Mouse (Mus musculus) G1E (cell line): Measurements from ENCODE around the gene Myh6. TPM values are rescaled to one million over a fixed set of nuclear protein-coding genes. Genes with fewer than 3 reads are reported as not detected.

Experiments used
- ATAC-seq: 2 replicates; pipeline ENCODE4 v1.8.0; 2016; ENCODE audit warnings: mild to moderate bottlenecking; ENCODE audit not compliant: insufficient number of reproducible peaks, poor library complexity, low FRiP score, severe bottlenecking; ENCODE audit errors: extremely low read depth
- DNase-seq: peaks from one replicate; pipeline ENCODE4 v3.0.0; 2012; ENCODE audit warnings: low spot score
- H3K27me3 ChIP-seq: 2 replicates; pipeline ENCODE4 v1.6.1; 2012; ENCODE audit warnings: mild to moderate bottlenecking, low read length, inconsistent platforms; ENCODE audit not compliant: insufficient read depth
- H3K36me3 ChIP-seq: replicated peaks from 2 replicates; pipeline ENCODE3; 2012; ENCODE audit warnings: mild to moderate bottlenecking, inconsistent platforms
- H3K4me1 ChIP-seq: 2 replicates; pipeline ENCODE4 v1.6.1; 2012; ENCODE audit warnings: low read depth, low read length, inconsistent platforms, mixed read lengths; ENCODE audit not compliant: insufficient read depth
- H3K4me3 ChIP-seq: 2 replicates; pipeline ENCODE4 v1.5.1; 2012; ENCODE audit warnings: low read depth, mild to moderate bottlenecking, inconsistent platforms, low read length, moderate library complexity, mixed read lengths
- H3K9me3 ChIP-seq: replicated peaks from 2 replicates; pipeline ENCODE4 v1.6.1; 2012; ENCODE audit warnings: inconsistent platforms
- CTCF ChIP-seq: IDR thresholded peaks from 2 replicates; pipeline ENCODE4 v1.5.1; 2012; ENCODE audit warnings: low read depth, low read length, inconsistent platforms, mixed read lengths
- GATA1 ChIP-seq: IDR thresholded peaks from 2 replicates; pipeline ENCODE4 v1.6.1; 2012; ENCODE audit warnings: borderline replicate concordance, low read length, inconsistent platforms, mixed read lengths
- GATA2 ChIP-seq: IDR thresholded peaks from 2 replicates; pipeline ENCODE4 v1.6.1; 2012; ENCODE audit warnings: low read depth, low read length, inconsistent platforms, borderline replicate concordance
- POLR2AphosphoS5 ChIP-seq: IDR thresholded peaks from 2 replicates; pipeline ENCODE4 v1.6.1; 2012; ENCODE audit warnings: low read depth, low read length, inconsistent platforms; ENCODE audit not compliant: insufficient replicate concordance
- TAL1 ChIP-seq: conservative IDR thresholded peaks from 2 replicates; pipeline ENCODE4 v1.6.1; 2012; ENCODE audit warnings: low read depth, low read length, inconsistent platforms, mixed read lengths
- polyA plus RNA-seq: library from polyadenylated mRNA; stranded (reverse); fragments of >175 nt; gene quantifications from 2 replicates; pipeline ENCODE4 v1.2.3, GENCODE M21; 2012
- total RNA-seq, 2 experiments: library from RNA; stranded (forward) in 1 of 2; stranded (reverse) in 1 of 2; fragments of 200-1000 nt in 1 of 2; fragments of >200 nt in 1 of 2; fragmentation: Nextera tagmentation in 1 of 2; gene quantifications; 2 replicates each; pipeline ENCODE4 v1.2.3; 2014 to 2017

Myh6 gene
- total and polyA plus RNA-seq, 3 experiments: 0.18 to 0.38 TPM; not detected in 1

DNA sequence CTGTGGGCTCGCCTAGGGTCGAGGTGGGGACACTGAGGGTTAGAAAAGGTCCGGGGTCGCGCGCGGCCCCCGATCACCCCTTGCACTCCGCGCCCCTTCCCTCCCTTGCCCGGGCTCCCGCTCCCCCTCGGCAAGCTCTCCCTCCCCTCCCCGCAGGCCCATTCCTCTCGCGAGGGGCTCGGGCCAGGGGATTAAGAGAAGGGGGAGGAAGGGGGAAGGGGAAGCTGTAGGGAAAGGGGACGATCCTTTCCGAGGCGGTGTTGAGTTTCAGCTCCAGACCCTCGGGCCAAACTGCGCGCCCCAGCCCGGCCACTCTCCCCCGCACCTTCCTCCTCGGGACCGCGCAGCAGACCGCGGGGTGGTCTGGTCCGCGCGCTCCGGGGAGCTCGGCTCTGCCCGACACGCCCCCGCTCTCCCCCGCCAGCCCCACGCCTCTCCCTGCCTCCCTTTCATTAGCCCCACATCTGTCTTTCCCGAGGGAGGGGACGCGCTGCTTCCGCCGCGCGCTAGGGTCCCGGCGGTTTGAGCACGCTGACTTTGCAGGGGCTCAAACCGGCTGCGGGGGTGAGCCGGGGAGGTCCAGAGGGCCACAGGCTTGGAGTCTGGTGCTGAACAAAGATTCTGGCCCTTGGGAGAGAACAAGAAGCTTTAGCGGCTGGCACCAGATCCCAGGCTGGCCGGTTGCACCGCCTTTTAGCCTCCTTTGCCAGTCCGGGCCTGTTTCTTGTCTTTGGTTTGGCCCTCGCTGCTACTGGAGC is 40.1 kb downstream of the Myh6 start:
- H3K36me3 ChIP-seq: no peaks in the 10 kb centered on the region
- H3K4me3 ChIP-seq: no peak overlapping the region
- TF ChIP-seq CTCF (no peak), GATA2 (no peak), TAL1 (no peak)
- H3K27me3 ChIP-seq: peaks cover 59% of the 10 kb centered on the region
- H3K9me3 ChIP-seq: no peaks in the 10 kb centered on the region
- ATAC-seq (no peak), DNase-seq (no peak)
- H3K4me1 ChIP-seq: peaks cover 8% of the 10 kb centered on the region

DNA sequence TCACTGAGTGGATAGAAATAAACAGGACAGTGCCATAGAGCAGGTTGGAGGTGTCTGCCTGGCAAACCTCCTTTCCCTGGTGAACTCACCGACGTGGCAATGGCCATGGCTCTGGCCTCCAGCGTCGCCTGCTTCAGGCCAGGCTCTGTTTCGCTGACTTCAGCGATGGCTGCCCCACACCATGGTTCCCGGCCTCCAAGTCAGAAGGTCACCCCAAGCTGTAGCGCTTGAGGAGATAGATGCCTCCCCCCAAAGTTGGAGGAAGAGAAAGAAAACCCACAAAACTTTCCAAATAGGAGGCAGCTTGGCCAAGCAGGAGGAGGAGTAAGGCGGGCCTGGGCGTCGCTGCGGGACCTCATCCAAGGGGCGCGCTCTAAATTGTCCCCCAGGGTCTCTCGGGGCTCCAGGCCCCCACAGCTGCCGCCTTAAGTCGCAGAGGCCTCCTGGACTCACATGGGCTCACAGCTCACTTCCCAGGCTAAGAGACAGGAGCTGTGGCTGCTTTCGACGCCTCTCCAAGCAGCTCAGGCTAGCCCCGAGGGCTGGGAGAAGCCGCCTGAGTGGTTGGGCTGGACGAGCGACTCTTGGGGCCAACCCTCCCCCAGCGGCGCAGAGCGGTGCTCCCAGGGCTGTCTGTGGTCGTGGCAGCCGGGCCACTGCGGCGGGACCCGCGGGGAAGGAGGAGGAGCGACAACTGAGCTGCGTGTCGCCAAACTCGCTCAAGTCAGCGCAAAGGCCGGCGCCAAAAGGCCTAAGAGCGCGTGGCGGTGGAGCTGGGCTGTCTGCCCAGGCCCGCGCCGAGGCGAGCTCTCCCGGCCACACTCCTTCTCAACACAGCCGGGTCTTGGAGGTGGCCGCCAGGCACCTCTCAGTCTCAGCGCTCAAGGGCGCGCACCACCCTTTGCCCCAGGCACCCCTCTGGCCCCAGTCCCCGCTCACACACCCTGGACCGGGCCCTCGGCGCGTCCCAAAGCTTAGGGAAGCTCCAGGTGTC is 41.1 kb downstream of the Myh6 start, which contains the start of gene Efs:
Efs (minus strand) TSS at position 778 of the 994 bp plus-strand sequence.
- no peak for DNase-seq

GRCm38 (mm10) chr14:54924641-54925348 is 41.9 kb downstream of the Myh6 start:
- Histone ChIP-seq H3K9me3 (no peaks in the 10 kb centered on the region), H3K4me3 (peak overlapping the region; percentile 28; the same call in 1 of the 2 replicates), H3K36me3 (no peaks in the 10 kb centered on the region), H3K27me3 (peaks cover 72% of the 10 kb centered on the region), H3K4me1 (peaks cover 8% of the 10 kb centered on the region)
- peak; percentile 54 for ATAC-seq
- peak; percentile 57 for DNase-seq
- TF ChIP-seq GATA2: no peak
- TF ChIP-seq POLR2AphosphoS5: no peak
- no peak for TF ChIP-seq CTCF
- no peak for TF ChIP-seq GATA1
- no peak for TF ChIP-seq TAL1

More for the DNA sequence above, 41.1 kb downstream of the Myh6 start, which contains the start of gene Efs:
- TF ChIP-seq TAL1 (no peak), POLR2AphosphoS5 (no peak), GATA1 (no peak), GATA2 (no peak)
- H3K9me3 ChIP-seq: no peaks in the 10 kb centered on the region
- H3K4me1 ChIP-seq: peaks cover 8% of the 10 kb centered on the region
- H3K36me3 ChIP-seq: no peaks in the 10 kb centered on the region
- H3K4me3 ChIP-seq: no peak within 1 kb of the TSS; the same call in 1 of the 2 replicates
- no peak for ATAC-seq
- H3K27me3 ChIP-seq: peaks cover 64% of the 10 kb centered on the region

- TF ChIP-seq GATA2 (no peak), GATA1 (no peak), TAL1 (no peak), POLR2AphosphoS5 (no peak), CTCF (no peak)
- ATAC-seq (no peak), DNase-seq (no peak)
- H3K36me3 ChIP-seq: no peaks in the 10 kb centered on the region
- H3K4me3 ChIP-seq: no peak overlapping the region
- H3K9me3 ChIP-seq: no peaks in the 10 kb centered on the region
- H3K27me3 ChIP-seq: peaks cover 50% of the 10 kb centered on the region
- H3K4me1 ChIP-seq: peaks cover 8% of the 10 kb centered on the region
Measured at GRCm38 (mm10) chr14:54920076-54920685, 46.5 kb downstream of the Myh6 start.

DNA sequence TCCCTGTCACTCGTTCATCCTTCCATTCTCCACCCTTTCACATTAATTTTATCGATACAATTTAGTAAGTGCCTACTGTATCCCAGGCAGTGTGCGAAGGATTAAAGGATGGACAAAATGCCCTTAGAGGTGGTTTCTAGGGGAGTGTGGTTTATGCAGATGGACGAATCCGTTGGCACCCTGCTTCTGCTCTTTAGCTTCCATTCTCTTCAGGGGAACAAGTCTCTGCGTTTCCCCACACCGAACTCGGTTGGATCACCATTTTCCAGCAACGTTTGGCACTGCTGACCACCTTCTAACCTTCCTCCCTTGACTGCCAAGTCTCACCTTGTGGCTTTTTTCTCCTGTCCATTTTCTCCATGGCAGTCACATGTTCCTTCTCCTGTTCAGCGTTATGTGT is 53.4 kb downstream of the Myh6 start:
- Histone ChIP-seq H3K4me3 (no peak overlapping the region), H3K9me3 (no peaks in the 10 kb centered on the region), H3K4me1 (peaks cover 2% of the 10 kb centered on the region; the same call in 1 of the 2 replicates), H3K27me3 (peaks cover 51% of the 10 kb centered on the region), H3K36me3 (no peaks in the 10 kb centered on the region)
- TF ChIP-seq GATA1: no peak
- TF ChIP-seq POLR2AphosphoS5: no peak
- TF ChIP-seq TAL1: no peak
- TF ChIP-seq CTCF: no peak
- no peak for TF ChIP-seq GATA2
- DNase-seq: no peak
- ATAC-seq: no peak
